Mouse (Mus musculus): ENCODE measurements around the gene Ftl1. TPM values are rescaled to one million over a fixed set of nuclear protein-coding genes. Genes with fewer than 3 reads are reported as not detected.
"Not testable (repeated sequence)": the region's sequence is repeated elsewhere in the genome, so short reads cannot be mapped to it uniquely, and the experiment has no call there.

Gene Ftl1
- polyA plus RNA-seq, 1 experiment = 553 TPM

DNA sequence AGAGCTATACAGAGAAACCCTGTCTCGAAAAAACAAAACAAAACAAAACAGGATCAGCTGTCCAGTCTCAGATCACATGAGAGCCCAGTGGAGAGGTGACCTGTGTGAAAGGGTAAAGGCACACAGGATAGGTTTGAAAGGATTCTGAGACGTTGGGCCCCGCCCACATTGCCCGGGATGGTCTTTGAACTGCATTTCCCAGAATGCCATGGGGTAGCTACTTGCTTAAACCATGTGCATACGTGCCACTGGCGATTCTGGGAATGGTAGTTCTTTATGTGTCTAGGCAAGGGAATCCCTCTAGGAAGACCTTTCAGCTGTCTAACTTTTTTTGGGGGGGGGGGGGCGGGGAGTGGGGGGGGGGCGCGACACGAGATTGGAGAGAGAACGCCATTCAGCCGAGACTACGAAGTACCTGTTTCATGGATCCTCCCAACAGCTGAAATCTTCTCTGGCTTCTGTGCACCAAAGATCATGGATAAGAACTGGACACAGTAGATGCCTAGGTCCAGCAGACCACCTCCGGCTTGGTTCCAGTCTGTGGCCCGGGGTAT lies 21.8 kb upstream of the Ftl1 start, which contains the start of gene Tulp2:
Gene Tulp2 (plus strand): TSS at position 504 of the 554 bp plus-strand sequence.
- WGBS = 51% methylated on average over 15 of the region's 15 CpGs
- no peak within 1 kb of the TSS for H3K27ac ChIP-seq (ENCODE audit: insufficient read depth, low read depth, low read length)
- H3K4me3 ChIP-seq (ENCODE audit: insufficient read depth, low read depth, low read length) = no peak within 1 kb of the TSS
- no peak for TF ChIP-seq POLR2A (IDR thresholded peaks at IDR 0.05; ENCODE audit: insufficient read depth, low read depth, low read length)
- TF ChIP-seq CTCF (IDR thresholded peaks at IDR 0.05; ENCODE audit: insufficient read depth, low read depth, low read length) = no peak
- no peaks in the 10 kb centered on the region for H3K4me1 ChIP-seq (ENCODE audit: control insufficient read depth, insufficient read depth, low read length)

GRCm38 (mm10) chr7:45480310-45480709 lies 20.6 kb upstream of the Ftl1 start:
- H3K27ac ChIP-seq (ENCODE audit: insufficient read depth, low read depth, low read length); H3K4me1 ChIP-seq (ENCODE audit: control insufficient read depth, insufficient read depth, low read length); H3K4me3 ChIP-seq (ENCODE audit: insufficient read depth, low read depth, low read length): not testable (repeated sequence)
- WGBS = 84% methylated on average over 4 of the region's 4 CpGs

DNA sequence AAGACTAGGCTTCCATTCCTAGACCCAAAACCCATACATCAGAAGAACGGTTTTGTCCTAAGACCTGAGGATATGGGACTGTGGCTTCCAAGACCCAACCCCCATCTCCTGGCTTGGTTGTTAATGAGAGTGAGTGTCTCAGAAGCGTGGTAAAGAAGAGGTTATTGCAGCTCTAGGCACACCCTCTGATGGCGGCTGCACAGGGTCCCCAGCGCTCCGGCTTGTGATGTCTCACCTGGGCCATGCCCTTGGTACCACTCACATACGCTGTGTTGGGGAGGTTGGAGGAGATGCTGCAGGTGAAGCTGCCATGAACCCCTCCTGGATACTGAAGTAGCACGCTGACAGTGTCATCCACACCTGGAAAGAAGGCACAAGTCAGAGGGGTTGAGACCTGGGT lies 19.1 kb upstream of the Ftl1 start:
- Histone ChIP-seq H3K27ac (ENCODE audit: insufficient read depth, low read depth, low read length) (no peak overlapping the region), H3K4me1 (ENCODE audit: control insufficient read depth, insufficient read depth, low read length) (peaks cover 5% of the 10 kb centered on the region; the same call in 1 of the 2 replicates), H3K4me3 (ENCODE audit: insufficient read depth, low read depth, low read length) (no peak overlapping the region)
- 95% methylated on average over 7 of the region's 7 CpGs for WGBS
- TF ChIP-seq CTCF (IDR thresholded peaks at IDR 0.05; ENCODE audit: insufficient read depth, low read depth, low read length) (no peak), POLR2A (IDR thresholded peaks at IDR 0.05; ENCODE audit: insufficient read depth, low read depth, low read length) (no peak)

DNA sequence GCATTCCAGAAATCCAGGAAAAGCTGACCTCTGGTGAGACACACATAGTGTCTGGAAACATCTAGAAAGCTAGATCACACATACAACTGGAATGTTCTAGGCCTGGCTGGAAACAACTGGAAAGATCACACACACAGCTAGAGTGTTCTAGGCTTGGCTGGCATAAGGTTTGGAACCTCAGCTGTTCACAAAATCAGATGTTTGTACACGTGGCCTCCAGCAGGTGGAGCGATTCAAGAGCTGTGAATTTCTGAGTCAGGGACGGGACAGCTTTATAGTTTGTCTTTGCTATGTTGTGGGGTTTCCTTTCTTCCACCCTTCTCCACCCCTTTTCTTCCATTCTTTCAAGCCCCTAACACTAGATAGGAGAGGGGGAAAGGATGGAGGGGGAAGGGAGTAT lies 17.3 kb upstream of the Ftl1 start:
- Histone ChIP-seq H3K4me3 (ENCODE audit: insufficient read depth, low read depth, low read length) (no peak overlapping the region), H3K27ac (ENCODE audit: insufficient read depth, low read depth, low read length) (no peak overlapping the region), H3K4me1 (ENCODE audit: control insufficient read depth, insufficient read depth, low read length) (peaks cover 5% of the 10 kb centered on the region; the same call in 1 of the 2 replicates)
- WGBS = 3% methylated on average over 3 of the region's 3 CpGs
- TF ChIP-seq POLR2A (IDR thresholded peaks at IDR 0.05; ENCODE audit: insufficient read depth, low read depth, low read length) (no peak), CTCF (IDR thresholded peaks at IDR 0.05; ENCODE audit: insufficient read depth, low read depth, low read length) (no peak)

DNA sequence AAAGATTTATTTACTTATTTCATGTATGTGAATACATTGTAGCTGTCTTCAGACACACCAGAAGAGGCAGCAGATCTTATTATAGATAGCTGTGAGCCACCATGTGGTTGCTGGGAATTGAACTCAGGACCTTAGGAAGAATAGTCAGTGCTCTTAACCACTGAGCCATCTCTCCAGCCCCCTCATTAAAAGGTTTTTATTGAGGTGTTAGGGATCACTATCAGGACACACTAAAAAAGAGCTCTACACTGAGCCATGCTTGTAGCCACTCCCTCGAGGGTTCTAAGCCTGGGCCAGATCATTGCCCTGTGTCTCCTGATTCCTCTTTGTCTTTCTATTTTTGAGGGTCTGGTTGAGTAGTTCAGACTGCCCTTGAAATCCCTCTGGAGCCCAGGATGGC lies 16.8 kb upstream of the Ftl1 start:
- Histone ChIP-seq H3K27ac (ENCODE audit: insufficient read depth, low read depth, low read length) (no peak overlapping the region), H3K4me1 (ENCODE audit: control insufficient read depth, insufficient read depth, low read length) (peaks cover 5% of the 10 kb centered on the region; the same call in 1 of the 2 replicates), H3K4me3 (ENCODE audit: insufficient read depth, low read depth, low read length) (no peak overlapping the region)
- 59% methylated on average over 1 of the region's 1 CpGs for WGBS
- TF ChIP-seq POLR2A (IDR thresholded peaks at IDR 0.05; ENCODE audit: insufficient read depth, low read depth, low read length) (no peak), CTCF (IDR thresholded peaks at IDR 0.05; ENCODE audit: insufficient read depth, low read depth, low read length) (no peak)

- 76% methylated on average over 16 of the region's 16 CpGs for WGBS
- Histone ChIP-seq H3K4me3 (ENCODE audit: insufficient read depth, low read depth, low read length) (peak overlapping the region; percentile 34), H3K27ac (ENCODE audit: insufficient read depth, low read depth, low read length) (0 out of 2 replicates have a peak overlapping the region, but pooled peaks have one; percentile 0), H3K4me1 (ENCODE audit: control insufficient read depth, insufficient read depth, low read length) (peaks cover 5% of the 10 kb centered on the region; the same call in 1 of the 2 replicates)
- TF ChIP-seq POLR2A (IDR thresholded peaks at IDR 0.05; ENCODE audit: insufficient read depth, low read depth, low read length) = no peak
- no peak for TF ChIP-seq CTCF (IDR thresholded peaks at IDR 0.05; ENCODE audit: insufficient read depth, low read depth, low read length)
Measured at GRCm38 (mm10) chr7:45475291-45475969, 15.7 kb upstream of the Ftl1 start.

- no peak overlapping the region for H3K27ac ChIP-seq (ENCODE audit: insufficient read depth, low read depth, low read length)
- WGBS = under 1% methylated on average over 3 of the region's 3 CpGs
- H3K4me1 ChIP-seq (ENCODE audit: control insufficient read depth, insufficient read depth, low read length) = peaks cover 8% of the 10 kb centered on the region
- TF ChIP-seq CTCF (IDR thresholded peaks at IDR 0.05; ENCODE audit: insufficient read depth, low read depth, low read length) (no peak), POLR2A (IDR thresholded peaks at IDR 0.05; ENCODE audit: insufficient read depth, low read depth, low read length) (no peak)
- H3K4me3 ChIP-seq (ENCODE audit: insufficient read depth, low read depth, low read length) = no peak overlapping the region
Measured at GRCm38 (mm10) chr7:45470869-45471268, 11.2 kb upstream of the Ftl1 start.

DNA sequence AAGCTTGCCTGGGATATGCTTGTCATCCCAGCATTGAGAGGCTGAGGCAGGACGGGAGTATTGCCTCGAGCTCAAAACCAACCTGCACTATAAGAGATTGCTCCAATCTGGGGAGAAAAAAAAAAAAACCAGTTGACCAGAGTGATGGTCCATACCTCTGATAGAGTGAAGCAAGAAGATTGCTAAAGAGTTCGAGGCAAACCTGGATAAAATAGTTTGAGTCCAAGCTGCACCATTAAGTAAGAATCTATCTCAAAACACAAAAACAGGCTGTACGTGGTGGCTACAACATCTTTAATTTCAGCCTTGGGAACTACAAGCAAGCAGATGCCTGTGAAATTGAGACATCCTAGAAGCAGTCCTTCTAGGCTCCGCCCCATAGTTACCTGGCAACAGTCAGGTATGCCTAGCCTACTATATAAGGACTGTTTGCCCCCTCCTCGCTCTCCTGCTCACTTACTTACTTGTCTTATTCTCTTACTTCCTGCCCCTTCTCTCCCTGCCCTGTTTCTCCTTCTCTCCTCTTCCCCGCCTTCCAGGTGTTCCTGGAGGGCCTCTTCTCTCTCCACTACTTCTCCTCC lies 7.5 kb upstream of the Ftl1 start:
- H3K4me3 ChIP-seq (ENCODE audit: insufficient read depth, low read depth, low read length) = peak overlapping the region; percentile 75
- peaks cover 14% of the 10 kb centered on the region for H3K4me1 ChIP-seq (ENCODE audit: control insufficient read depth, insufficient read depth, low read length)
- TF ChIP-seq CTCF (IDR thresholded peaks at IDR 0.05; ENCODE audit: insufficient read depth, low read depth, low read length) (no peak), POLR2A (IDR thresholded peaks at IDR 0.05; ENCODE audit: insufficient read depth, low read depth, low read length) (no peak)
- WGBS = 43% methylated on average over 7 of the region's 7 CpGs
- H3K27ac ChIP-seq (ENCODE audit: insufficient read depth, low read depth, low read length) = 0 out of 2 replicates have a peak overlapping the region, but pooled peaks have one; percentile 27
